Mouse (Mus musculus) brain, adult 10 weeks (tissue): Measurements from ENCODE around the gene Osbpl11. TPM values are rescaled to one million over a fixed set of nuclear protein-coding genes. Genes with fewer than 3 reads are reported as not detected.

Experiments used
- polyA plus RNA-seq: library from polyadenylated mRNA; stranded (reverse); fragments of 350-450 nt; fragmentation: Illumina TruSeq; extraction: RNeasy Lipid Tissue Mini Kit (QIAGEN cat#74804); gene quantifications from one replicate; pipeline ENCODE4 v1.2.3, GENCODE M21; 2015; ENCODE audit warnings: low read depth, low replicate concordance

The Osbpl11 gene
- 8.8 TPM for polyA plus RNA-seq

GRCm38 (mm10) chr16:33184901-33185260, at the start of gene Osbpl11:
Gene Osbpl11 (plus strand): TSS chr16:33185071.

DNA sequence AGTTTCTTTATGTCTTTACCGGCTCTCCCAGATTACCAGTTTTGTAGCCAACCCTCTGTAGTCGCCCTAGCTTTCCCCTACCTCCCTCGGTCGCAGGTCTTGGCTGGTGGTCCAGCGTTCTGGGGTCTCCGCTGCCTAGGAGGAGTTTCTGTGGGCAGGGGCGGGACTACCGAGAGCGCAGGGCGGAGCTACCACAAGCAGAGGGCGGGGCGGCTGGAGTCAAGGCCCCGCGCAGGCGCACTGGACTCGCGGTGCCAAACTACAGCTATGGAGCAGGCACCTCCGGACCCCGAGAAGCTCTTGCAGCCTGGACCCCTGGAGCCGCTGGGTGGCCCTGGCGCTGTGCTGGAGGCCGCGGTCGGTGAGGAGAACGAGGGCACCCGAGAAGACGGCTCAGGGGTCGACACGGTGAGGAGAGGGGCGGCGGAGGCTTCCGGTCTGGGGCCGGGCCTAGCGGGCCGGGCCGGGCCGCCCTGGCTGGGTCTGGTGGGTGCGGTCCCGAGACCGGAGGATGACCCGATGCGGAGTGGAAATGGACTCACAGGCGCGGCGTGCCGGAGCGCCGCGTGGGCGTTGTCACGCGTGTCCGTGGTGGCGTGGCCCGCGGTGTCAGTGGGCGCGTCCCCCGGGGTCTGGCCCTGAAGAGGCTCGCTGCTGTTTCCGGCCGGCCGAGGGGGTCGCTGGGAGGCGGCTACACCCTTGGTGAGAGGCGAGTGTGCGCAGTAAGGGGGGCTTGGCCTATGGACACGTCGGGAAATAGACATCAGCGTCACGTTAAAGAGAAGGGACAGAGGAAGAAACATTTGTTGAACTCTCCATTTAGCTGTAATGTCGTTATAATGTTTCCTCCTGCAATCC, 66.6 kb downstream of the Osbpl11 start, which contains the start of gene Snx4:
Snx4 (plus strand) TSS at position 249 of the 858 bp plus-strand sequence.

Other genes starting within 250 kb of the Osbpl11 start
- 4.9 TPM for gene Iqcg, start 128.9 kb upstream of the Osbpl11 start, polyA plus RNA-seq
- 1,160 TPM for gene Rpl35a, start 128.6 kb upstream of the Osbpl11 start, polyA plus RNA-seq
- gene Lmln, start 122.5 kb upstream of the Osbpl11 start, polyA plus RNA-seq = 5.7 TPM
- 33.3 TPM for gene Snx4, start 66.4 kb downstream of the Osbpl11 start, polyA plus RNA-seq
- 47.8 TPM for gene Zfp148, start 195.8 kb downstream of the Osbpl11 start, polyA plus RNA-seq